Mouse (Mus musculus): ENCODE measurements at regions not wholly inside any gene's neighbourhood (a gene's known extent, or its start where the extent isn't known, plus 50 kb on each side); places are given as distances from the start of the nearest gene placed in this dataset.

DNA sequence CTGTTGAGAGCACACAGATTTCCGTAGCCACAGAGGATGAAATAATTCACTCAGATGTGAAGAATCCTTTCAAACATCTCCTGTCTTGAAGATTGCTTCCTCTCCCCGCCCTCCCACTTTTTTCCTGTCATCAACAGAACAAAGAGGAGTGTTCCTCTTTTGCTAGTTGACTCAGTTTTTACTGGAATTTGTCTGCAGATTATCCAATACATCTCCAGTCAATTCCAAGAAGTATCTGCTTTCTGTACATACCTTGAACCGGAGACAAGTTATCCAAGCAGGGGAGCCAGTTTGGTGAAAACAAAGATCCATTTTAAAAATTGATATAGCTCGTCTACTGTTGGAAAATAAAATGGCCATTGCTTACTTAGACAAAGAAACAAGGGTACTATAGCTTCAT is 328.5 kb downstream of the Ttll7 start:
- no peak for DNase-seq

DNA sequence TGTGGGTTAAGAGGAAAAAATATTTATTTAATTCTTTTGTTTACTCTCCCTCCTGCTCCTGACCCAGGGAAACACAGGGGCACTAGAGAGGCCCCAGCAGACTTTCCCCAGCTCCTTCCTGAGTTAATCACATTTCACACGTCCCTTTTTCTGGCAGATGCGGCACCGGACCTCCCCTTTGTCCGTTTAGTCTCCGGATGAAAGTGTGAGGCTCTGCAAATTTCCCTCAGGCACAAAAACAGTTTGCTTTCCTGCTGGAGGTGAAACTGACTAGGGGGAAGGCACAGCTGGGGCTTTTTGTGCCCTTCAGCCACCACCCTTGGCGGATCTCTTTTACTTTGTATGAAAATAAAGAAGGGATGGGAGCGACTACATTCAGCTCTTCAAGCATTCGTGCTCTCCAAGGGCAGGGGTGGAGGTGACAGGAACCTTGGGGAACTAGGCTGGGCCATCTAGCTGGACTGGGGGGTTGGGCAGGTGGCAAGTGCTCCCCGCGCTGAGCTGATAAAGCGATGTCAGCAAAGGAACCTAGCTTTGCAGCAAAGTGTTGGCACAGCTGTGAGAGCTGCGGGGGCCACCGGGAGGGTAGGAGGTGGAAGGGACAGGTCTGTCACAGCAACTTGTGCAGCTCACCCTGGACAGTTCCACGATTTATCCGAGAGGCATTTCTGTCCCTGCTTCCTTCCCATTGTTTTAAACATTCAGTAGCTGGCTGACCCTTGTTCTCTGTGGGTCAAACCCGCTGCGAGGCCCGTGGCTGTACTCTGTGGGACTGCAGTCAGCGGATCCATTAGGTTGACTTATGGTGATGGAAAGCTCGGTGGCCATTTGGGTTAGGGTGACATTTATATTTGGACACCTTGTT is 329.6 kb downstream of the Ttll7 start:
- DNase-seq: no peak

GRCm38 (mm10) chr3:147182366-147182875 is 330.3 kb downstream of the Ttll7 start:
- DNase-seq: no peak

DNA sequence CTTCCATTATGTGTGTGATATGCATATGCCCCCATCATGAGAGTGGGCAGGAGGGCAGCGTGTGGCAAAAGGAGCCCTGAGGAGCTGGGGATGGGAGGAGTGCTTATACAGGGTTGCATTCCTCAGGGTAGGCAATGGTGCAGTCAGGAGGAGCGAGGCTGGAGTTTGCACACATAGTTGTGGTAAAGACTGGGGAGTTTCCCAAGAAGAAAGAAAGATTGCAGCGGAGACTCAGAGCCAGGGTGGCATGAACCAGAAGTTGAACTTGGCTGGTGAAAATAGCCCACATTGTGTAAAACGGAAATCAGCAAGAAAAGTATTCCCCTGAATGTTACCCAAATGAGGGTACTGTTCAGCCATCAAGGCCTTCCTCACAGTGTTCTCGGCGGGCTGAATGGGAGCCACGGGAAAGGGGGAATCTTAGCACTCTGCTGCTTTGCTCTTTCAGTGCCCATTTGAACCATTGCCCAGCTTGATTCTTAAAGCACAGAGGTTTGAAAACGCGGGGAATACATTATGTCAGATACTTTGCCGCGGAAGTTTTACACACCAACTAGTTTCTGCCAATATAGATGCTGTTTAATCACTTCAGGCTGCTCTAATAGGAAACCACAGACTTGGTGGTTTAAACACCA is 331.6 kb downstream of the Ttll7 start:
- DNase-seq: no peak

GRCm38 (mm10) chr3:147189737-147190136 is 337.6 kb downstream of the Ttll7 start:
- no peak for DNase-seq

DNA sequence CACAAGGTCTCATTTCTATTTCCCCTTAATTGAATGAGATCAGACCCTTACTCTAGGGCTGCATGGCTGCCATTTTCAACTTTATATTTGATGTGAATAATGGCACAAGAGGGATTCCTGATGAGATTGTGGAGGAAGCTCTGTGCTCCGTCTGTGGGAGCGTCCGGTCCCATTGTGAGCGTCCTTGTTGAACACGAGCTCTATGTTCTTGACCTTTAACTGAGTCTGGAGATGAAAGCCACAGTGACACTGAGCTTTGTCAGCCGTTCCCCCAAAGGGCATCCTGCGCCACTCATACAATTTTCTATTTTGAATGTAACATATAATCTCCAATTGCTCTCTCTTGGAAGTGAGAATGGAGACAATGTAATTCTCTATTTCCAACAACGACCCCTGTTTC is 344.5 kb downstream of the Ttll7 start:
- DNase-seq: no peak

DNA sequence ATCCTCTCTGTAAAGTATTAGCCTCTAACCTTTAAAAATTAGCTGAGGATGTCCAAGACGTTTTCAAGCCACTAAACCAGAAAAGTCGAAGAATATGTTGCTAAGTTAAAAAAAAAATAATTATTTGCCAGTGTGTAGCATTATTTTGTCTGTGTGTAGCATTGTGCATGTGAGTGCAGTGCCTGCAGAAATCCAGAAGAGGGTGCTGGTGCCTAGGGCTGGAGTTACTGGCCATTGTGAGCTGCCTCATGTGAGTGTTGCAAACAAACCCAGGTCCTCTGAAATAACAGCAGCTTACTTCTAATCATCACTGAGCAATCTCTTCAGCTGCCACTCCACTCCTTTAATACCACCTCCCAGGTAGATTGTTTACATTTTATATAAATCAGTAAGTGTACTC is 345.0 kb downstream of the Ttll7 start:
- DNase-seq: no peak

DNA sequence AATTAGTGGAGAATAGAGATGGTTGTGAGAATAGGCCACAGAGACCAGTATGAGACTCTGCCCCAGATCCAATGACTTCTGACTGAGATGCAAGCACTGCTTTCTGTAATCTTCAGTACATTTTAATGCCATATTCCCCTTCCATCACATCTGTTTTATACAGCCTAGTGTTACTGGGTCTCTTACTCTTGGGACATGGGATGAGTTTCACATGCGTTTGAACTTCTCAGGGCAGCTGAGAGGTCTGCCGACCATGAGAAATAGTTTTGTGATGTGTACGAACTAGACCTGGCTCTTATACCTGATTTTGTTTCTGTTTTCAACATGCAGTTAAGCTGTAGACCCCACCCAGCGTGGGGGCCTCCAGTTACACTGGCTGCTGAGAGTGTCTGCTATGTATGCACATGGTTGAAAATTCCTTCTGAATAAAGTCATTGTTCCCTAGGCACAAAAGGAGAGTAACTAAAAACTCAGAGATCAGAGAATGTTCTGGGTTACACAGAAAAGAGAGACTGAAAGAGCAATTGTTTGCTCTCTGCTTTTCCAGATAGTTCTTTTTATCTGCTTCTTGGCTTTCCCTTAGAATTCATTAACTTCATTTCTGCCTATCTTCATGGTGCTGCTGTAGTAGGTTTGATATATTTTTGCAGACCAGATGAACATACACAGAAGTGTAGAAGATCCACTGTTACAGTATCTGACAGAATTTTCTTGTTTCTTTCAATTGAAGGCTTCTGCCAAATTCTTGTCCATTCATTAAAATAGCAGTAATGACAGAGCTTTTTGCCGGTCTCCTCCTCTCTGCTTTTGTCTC is 359.2 kb downstream of the Ttll7 start:
- DNase-seq: no peak

- DNase-seq: no peak
These were observed 376.5 kb downstream of the Ttll7 start for GRCm38 (mm10) chr3:147228663-147229062.

DNA sequence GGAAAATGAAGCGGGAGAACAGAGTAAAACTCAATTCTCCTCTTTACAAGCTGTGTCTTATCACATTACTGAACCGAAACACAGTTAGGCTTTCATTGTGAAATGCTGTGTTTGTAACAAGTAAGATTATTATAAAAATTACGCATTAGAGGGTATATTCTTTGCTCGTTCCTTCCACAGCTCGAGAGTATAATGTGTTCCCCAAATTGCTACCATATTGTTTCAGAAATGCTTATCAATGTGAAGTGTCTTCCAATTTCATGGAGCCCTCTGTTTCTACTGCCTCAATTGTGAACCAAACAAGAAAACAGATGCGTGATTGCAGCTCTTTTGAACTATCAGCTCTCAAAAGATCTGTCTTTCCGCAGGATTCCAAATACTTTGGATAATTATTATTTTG is 378.4 kb downstream of the Ttll7 start:
- no peak for DNase-seq

- DNase-seq: no peak
These were observed 386.2 kb downstream of the Ttll7 start for GRCm38 (mm10) chr3:147238398-147238797.

DNA sequence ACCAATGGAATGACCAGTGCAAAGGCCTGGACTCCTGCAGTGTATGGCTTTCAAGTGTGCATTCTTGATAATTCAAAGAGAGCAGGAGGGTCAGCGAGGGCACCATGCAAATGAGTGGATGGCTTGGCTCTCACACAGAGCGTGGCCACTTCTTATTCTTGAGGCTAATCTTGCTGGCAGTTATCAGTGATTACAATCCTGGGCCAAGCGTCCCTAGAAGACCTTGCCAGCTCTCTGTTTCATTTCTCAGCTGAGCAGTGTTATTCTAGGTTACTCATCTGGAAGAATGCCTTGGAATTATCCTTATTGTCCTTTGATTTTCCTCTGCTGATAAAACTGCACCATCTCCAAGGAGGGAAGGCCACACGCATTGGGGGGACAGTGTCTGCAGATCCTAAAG is 388.5 kb downstream of the Ttll7 start:
- DNase-seq: no peak

DNA sequence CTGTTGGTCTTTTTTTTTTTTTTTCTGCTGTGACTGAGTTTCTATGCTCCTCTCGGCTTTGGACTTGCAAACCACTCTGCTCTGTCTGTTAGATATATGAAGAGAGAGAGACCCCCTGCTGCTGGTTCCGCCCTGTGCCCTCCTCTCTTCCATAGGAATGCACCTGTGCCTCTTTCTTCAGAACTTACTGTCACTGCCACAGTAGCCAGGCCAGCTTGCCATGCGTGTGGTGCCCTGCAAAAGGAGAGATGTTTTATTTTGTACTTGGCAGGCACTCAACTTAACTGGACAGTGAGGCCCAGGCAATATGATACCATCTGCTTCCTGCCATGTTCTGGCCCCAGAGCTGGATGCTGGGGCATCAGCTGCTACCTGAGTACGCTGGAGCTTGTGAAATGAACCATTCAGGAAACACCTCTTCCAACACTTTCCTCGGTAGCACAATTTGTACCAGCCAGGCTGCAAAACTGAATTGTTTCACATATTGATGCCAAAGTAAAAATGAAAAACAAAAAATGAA is 392.8 kb downstream of the Ttll7 start:
- DNase-seq: no peak

GRCm38 (mm10) chr3:147246141-147246540 is 394.0 kb downstream of the Ttll7 start:
- no peak for DNase-seq

- DNase-seq: no peak
These were observed 397.3 kb downstream of the Ttll7 start for GRCm38 (mm10) chr3:147249466-147249865.

- no peak for DNase-seq
These were observed 397.7 kb downstream of the Ttll7 start for GRCm38 (mm10) chr3:147249906-147250305.

DNA sequence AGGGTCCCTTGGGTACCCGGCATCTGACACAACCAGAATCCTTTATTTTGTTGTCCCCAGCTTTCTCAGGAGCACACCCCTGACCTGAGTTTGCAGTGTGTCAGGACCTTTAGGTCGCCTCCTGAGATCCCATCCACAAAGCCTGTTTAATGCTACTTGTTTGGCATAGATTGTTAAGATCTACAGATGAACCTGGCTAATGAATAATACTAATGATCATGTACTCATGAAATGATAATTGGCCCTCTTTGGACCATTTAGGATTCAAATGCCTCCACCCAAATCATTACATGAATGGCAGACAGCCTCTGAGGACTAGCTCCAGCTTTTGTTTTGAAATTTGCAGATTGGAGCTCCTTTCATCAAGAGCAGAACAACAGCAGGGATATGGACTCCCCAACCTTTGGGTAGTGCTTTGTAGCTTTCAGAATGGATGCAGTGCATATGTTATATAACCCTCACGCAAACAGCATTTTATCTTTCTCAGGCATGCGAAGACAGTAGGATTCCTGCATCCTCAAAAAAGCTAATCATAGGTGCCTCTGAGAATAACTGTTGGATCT is 400.1 kb downstream of the Ttll7 start:
- no peak for DNase-seq

DNA sequence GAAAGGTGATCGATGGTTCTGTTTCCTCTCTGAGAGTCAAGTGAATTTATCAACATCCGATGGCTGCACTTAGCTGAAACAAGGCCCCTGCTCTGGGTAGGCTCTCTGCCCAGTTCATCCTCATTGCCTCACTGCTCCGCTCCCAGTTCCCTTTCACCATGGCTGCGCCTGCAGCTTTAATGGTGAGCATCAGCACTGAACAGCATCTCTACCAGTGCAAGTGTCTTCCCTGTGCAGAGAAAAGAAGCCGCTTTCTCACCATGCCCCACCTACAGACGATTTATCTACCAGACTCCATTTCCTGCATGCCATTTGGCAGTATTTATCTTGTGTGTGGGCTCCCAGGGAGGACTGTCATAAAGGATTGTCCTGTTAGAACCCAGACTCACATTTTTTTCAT is 400.6 kb downstream of the Ttll7 start:
- no peak for DNase-seq

GRCm38 (mm10) chr3:147254454-147254853 is 402.3 kb downstream of the Ttll7 start:
- no peak for DNase-seq

- no peak for DNase-seq
These were observed 408.9 kb downstream of the Ttll7 start for GRCm38 (mm10) chr3:147260958-147261595.

DNA sequence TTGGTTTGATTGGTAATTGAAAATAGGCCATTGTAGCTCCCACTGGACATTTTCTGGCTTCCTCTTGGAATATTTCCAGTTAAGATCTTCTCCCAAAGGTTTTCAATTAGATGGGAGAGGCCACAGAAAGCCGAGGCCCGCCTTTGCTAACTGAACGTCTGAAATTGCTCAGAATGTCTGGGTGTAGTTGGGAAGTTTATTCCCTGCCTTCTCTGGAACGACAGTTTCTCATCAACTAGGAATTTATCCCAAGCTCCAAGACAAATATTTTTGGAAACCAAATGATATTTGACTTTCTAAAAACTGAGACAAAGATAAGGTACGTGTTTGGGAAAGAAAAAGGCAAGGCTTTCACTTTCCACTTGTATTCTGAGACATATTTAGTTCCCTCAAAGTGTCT is 414.4 kb downstream of the Ttll7 start:
- no peak for DNase-seq

DNA sequence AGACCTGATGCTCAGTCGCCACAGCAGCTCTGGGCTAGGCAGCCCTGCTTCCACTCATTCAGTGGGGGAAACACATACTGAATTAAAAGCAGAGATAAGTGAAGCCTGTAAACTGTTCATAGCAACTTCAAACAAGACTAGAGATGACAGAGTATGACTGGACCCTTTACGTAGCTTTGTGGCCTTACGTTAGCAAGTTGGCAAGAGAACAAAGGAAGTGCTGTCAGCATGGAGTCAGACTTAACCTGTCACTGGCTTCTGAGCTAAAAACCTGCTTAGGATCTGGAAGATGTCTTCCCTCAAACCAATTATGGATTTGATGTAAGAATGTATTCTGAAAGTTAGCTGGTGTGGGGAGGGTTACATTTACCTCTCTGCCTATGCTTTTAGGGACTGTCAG is 421.3 kb downstream of the Ttll7 start:
- DNase-seq: no peak
